Mouse (Mus musculus) embryonic fibroblast, embryonic 13.5 days (primary cell): Measurements from ENCODE around the gene 1110002E22Rik. TPM values are rescaled to one million over a fixed set of nuclear protein-coding genes. Genes with fewer than 3 reads are reported as not detected.

Experiments used
- H3K27ac ChIP-seq: 2 replicates; pipeline ENCODE4 v1.5.1; 2012; ENCODE audit warnings: low read length, control low read depth, inconsistent platforms; ENCODE audit not compliant: insufficient read depth
- H3K4me1 ChIP-seq: 2 replicates; pipeline ENCODE4 v1.6.1; 2011; ENCODE audit warnings: low read length; ENCODE audit not compliant: control insufficient read depth, insufficient read depth
- H3K4me3 ChIP-seq: 2 replicates; pipeline ENCODE4 v1.5.1; 2011; ENCODE audit warnings: mild to moderate bottlenecking, control low read depth, low read length; ENCODE audit not compliant: insufficient read depth
- CTCF ChIP-seq: IDR thresholded peaks from 2 replicates; pipeline ENCODE4 v1.5.1; 2011; ENCODE audit warnings: mild to moderate bottlenecking, control low read depth, low read length, moderate library complexity, borderline replicate concordance; ENCODE audit not compliant: insufficient read depth
- POLR2A ChIP-seq: IDR thresholded peaks from 2 replicates; pipeline ENCODE4 v1.6.1; 2011; ENCODE audit warnings: low read depth, mild to moderate bottlenecking, control low read depth, low read length, moderate library complexity
- polyA plus RNA-seq: library from polyadenylated mRNA; stranded (reverse); fragments of >200 nt; gene quantifications from 2 replicates; pipeline ENCODE4 v1.2.4, GENCODE M21; 2011; ENCODE audit warnings: low read depth; ENCODE audit not compliant: missing spikeins, insufficient read length

The 1110002E22Rik gene
- 0.09 and 0.37 TPM in 2 replicates for polyA plus RNA-seq

GRCm38 (mm10) chr3:138064732-138065645 lies at the start of gene 1110002E22Rik:
Gene 1110002E22Rik (plus strand): TSS chr3:138065052.
- Histone ChIP-seq H3K4me3 (no peak within 1 kb of the TSS), H3K27ac (no peak within 1 kb of the TSS), H3K4me1 (peaks cover 5% of the 10 kb centered on the region; the same call in 1 of the 2 replicates)
- TF ChIP-seq CTCF (no peak), POLR2A (no peak)

- no peak for TF ChIP-seq CTCF
- no peak for TF ChIP-seq POLR2A
- no peak overlapping the region for H3K27ac ChIP-seq
- no peak overlapping the region for H3K4me3 ChIP-seq
- H3K4me1 ChIP-seq, result no peaks in the 10 kb centered on the region
Observed at GRCm38 (mm10) chr3:138016810-138017209, 48.0 kb upstream of the 1110002E22Rik start.

- Histone ChIP-seq H3K4me1 (no peaks in the 10 kb centered on the region), H3K27ac (no peak overlapping the region), H3K4me3 (no peak overlapping the region)
- TF ChIP-seq CTCF (no peak), POLR2A (no peak)
Observed at GRCm38 (mm10) chr3:138022003-138022402, 42.8 kb upstream of the 1110002E22Rik start.

GRCm38 (mm10) chr3:138022651-138023050 lies 42.2 kb upstream of the 1110002E22Rik start:
- H3K4me1 ChIP-seq, result 0 out of 2 replicates have a peak, but pooled peaks cover under 1% of the 10 kb centered on the region
- TF ChIP-seq CTCF (no peak), POLR2A (no peak)
- no peak overlapping the region for H3K27ac ChIP-seq
- no peak overlapping the region for H3K4me3 ChIP-seq

GRCm38 (mm10) chr3:138026286-138026685 lies 38.6 kb upstream of the 1110002E22Rik start:
- Histone ChIP-seq H3K4me3 (no peak overlapping the region), H3K27ac (no peak overlapping the region), H3K4me1 (0 out of 2 replicates have a peak, but pooled peaks cover 2% of the 10 kb centered on the region)
- TF ChIP-seq CTCF (no peak), POLR2A (no peak)

GRCm38 (mm10) chr3:138027575-138028362 lies 37.1 kb upstream of the 1110002E22Rik start:
- Histone ChIP-seq H3K27ac (peak overlapping the region; percentile 40; the same call in 1 of the 2 replicates), H3K4me3 (no peak overlapping the region), H3K4me1 (0 out of 2 replicates have a peak, but pooled peaks cover 2% of the 10 kb centered on the region)
- TF ChIP-seq POLR2A (no peak), CTCF (no peak)

GRCm38 (mm10) chr3:138029351-138029750 lies 35.5 kb upstream of the 1110002E22Rik start:
- Histone ChIP-seq H3K27ac (no peak overlapping the region), H3K4me3 (no peak overlapping the region), H3K4me1 (0 out of 2 replicates have a peak, but pooled peaks cover 2% of the 10 kb centered on the region)
- no peak for TF ChIP-seq POLR2A
- TF ChIP-seq CTCF, result no peak

- no peak overlapping the region for H3K27ac ChIP-seq
- H3K4me3 ChIP-seq, result no peak overlapping the region
- TF ChIP-seq POLR2A (no peak), CTCF (no peak)
- H3K4me1 ChIP-seq, result 0 out of 2 replicates have a peak, but pooled peaks cover 2% of the 10 kb centered on the region
Observed at GRCm38 (mm10) chr3:138030563-138030962, 34.3 kb upstream of the 1110002E22Rik start.

GRCm38 (mm10) chr3:138033986-138034385 lies 30.9 kb upstream of the 1110002E22Rik start:
- Histone ChIP-seq H3K4me1 (no peaks in the 10 kb centered on the region), H3K4me3 (no peak overlapping the region), H3K27ac (no peak overlapping the region)
- TF ChIP-seq POLR2A (no peak), CTCF (no peak)
